Mouse (Mus musculus) cerebellum, adult 2 months (tissue): ENCODE results near the gene Svop. TPM values are rescaled to one million over a fixed set of nuclear protein-coding genes. Genes with fewer than 3 reads are reported as not detected.

ENCODE experiments used
- DNase-seq, 2 experiments: peaks; one replicate each; pipeline ENCODE4 v3.0.0; 2021
- H3K27ac ChIP-seq: fragments of 200-500 bp; 2 replicates; pipeline ENCODE4 v1.5.1; 2012; ENCODE audit warnings: low read length, control low read depth, inconsistent platforms; ENCODE audit not compliant: insufficient read depth
- H3K27me3 ChIP-seq: fragments of 200-500 bp; 2 replicates; pipeline ENCODE4 v1.6.1; 2012; ENCODE audit warnings: inconsistent platforms, mild to moderate bottlenecking, low read length, moderate library complexity; ENCODE audit not compliant: control insufficient read depth, insufficient read depth
- H3K4me1 ChIP-seq: fragments of 200-500 bp; 2 replicates; pipeline ENCODE4 v1.6.1; 2011; ENCODE audit warnings: low read length; ENCODE audit not compliant: control insufficient read depth, insufficient read depth
- H3K4me3 ChIP-seq: fragments of 200-500 bp; replicated peaks from 2 replicates; pipeline ENCODE3; 2011; ENCODE audit warnings: mild to moderate bottlenecking, low read depth, low read length, control low read depth; ENCODE audit not compliant: insufficient read depth
- CTCF ChIP-seq: fragments of 200-500 bp; IDR thresholded peaks from 2 replicates; pipeline ENCODE4 v1.5.1; 2011; ENCODE audit warnings: low read depth, mild to moderate bottlenecking, control low read depth, low read length, moderate library complexity, borderline replicate concordance; ENCODE audit not compliant: insufficient read depth
- POLR2A ChIP-seq: fragments of 200-500 bp; IDR thresholded peaks from 2 replicates; pipeline ENCODE4 v1.6.1; 2011; ENCODE audit warnings: low read length, control low read depth, borderline replicate concordance; ENCODE audit not compliant: insufficient read depth
- WGBS: fragments of 180-500 bp; shearing (Covaris S2); methylation state at CpG from one replicate; pipeline ENCODE4 v1.1.7; 2018; 5-methylcytosine and 5-hydroxymethylcytosine counted together
- polyA plus RNA-seq: library from polyadenylated mRNA; depleted of rRNA; stranded (reverse); fragments of >200 nt; gene quantifications from 2 replicates; pipeline ENCODE4 v1.2.3, GENCODE M21; 2012

The Svop gene
- polyA plus RNA-seq, 1 experiment, result 95.3 TPM

DNA sequence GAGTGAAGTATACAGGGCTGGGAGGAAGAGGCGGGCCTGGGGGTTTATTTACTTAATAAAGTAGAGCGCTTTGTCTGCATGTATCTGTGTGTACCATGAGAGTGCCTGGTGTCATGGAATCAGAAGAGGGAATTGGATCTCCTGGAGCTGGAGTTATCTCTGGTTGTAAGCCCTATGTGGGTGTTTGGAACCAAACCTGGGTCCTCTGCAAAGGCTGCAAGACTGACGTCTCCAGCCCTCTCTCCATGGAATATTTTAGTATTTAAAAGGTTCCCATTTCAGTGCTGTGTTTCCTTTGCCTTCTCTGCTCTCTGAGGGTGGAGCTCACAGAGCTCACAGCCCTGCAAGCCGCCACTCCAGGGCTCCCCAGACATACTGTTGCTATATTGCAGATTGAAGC is 28.4 kb upstream of the Svop start:
- no peak for DNase-seq
- Histone ChIP-seq H3K27me3 (no peaks in the 10 kb centered on the region), H3K4me3 (no peak overlapping the region), H3K27ac (no peak overlapping the region), H3K4me1 (no peaks in the 10 kb centered on the region; the same call in 1 of the 2 replicates)
- no peak for TF ChIP-seq CTCF
- TF ChIP-seq POLR2A, result no peak
- WGBS, result 90% methylated on average over 4 of the region's 4 CpGs

DNA sequence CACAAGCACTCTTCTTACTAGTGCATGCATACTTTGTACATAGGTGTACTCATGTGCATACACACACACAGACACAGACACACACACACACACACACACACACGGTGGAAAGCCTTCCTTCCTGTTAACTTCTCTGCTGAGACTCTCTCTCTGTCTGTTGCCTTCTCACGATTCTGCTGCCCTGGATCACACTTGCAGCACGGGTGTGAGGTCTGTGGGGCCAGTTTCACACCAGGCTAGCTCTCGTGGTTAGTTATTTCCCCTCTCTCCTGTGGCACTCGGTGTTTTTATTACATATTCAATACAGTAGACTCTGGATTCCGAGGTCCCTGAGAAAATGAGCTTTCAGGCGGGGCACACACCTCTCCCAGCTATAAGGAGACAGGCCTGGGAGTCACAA is 25.2 kb upstream of the Svop start:
- Histone ChIP-seq H3K27me3 (no peaks in the 10 kb centered on the region), H3K4me1 (no peaks in the 10 kb centered on the region; the same call in 1 of the 2 replicates), H3K27ac (no peak overlapping the region), H3K4me3 (no peak overlapping the region)
- no peak for TF ChIP-seq CTCF
- no peak for TF ChIP-seq POLR2A
- DNase-seq, result no peak
- 88% methylated on average over 7 of the region's 7 CpGs for WGBS

DNA sequence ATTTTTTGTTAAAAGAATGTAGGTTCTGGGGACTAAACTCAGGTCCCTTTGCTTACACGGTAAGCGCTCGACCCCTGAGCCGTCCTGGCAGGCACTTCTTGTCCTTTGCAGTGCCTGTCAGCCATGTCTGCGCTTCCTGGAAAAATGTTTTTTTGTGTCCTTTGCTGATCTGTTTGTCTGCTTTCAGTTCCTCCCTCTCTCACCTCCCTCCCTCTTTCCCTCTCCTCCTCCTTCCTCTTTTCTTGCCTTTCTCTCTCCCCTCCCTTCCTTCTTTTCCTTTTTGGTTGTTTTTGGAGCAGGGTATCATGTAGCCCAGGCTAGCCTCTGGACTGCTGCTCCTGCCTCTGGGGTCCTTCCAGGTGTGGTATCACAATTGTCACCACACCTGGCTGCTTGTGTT is 23.7 kb upstream of the Svop start:
- no peak overlapping the region for H3K27ac ChIP-seq
- no peak for DNase-seq
- H3K27me3 ChIP-seq, result no peaks in the 10 kb centered on the region
- H3K4me3 ChIP-seq, result no peak overlapping the region
- H3K4me1 ChIP-seq, result no peaks in the 10 kb centered on the region; the same call in 1 of the 2 replicates
- TF ChIP-seq CTCF, result no peak
- TF ChIP-seq POLR2A, result no peak
- 79% methylated on average over 5 of the region's 5 CpGs for WGBS

DNA sequence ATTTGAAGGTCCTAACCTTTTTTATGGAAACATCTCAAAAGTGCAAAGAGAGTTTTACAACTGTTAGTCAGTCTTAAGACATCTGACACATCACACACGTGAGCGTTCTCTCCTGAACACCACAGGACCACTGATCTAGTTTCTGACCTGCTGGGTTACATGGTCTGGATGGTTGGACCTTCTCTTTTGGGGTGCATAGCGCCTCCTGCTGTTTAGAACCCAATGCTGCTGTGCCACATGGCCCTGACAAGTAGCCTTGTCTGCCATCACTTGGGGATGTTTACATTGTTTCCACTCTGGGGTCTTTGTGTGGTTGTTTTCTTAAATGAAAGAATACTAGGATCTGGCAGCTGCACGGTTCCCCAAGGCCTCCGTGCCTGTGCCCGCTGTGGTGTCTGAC is 22.0 kb upstream of the Svop start:
- Histone ChIP-seq H3K4me1 (no peaks in the 10 kb centered on the region; the same call in 1 of the 2 replicates), H3K27me3 (no peaks in the 10 kb centered on the region), H3K27ac (no peak overlapping the region), H3K4me3 (no peak overlapping the region)
- no peak for TF ChIP-seq POLR2A
- peak; percentile 40; the same call in 1 of the 2 replicates for TF ChIP-seq CTCF
- WGBS, result 75% methylated on average over 6 of the region's 6 CpGs
- no peak for DNase-seq

DNA sequence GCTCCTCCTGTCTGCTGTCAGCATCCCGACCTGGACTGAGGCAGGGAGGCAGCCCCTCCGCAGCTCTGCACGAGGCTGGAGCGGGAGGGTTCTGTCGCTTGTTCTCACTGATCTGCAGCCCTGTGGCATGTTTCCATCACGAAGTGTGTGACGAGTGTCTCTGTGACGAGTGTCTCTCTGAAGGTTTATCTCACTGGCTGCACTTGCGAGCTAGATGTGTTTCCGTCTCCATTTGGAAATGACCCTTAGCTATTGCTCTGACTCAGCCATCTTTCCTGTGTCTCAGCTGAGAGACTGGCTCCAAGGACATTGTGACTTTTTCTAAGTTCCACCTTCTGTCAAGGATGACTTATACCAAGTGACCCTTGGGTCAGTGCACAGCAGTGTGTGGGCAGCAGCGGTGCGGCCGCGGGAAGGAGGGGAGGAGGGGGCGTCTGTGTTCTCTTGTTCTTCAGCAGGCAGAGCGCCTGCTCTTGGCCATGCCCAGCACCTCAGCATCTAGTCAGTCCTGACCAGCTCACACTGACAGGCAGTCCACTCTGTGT is 15.1 kb upstream of the Svop start:
- DNase-seq, result no peak
- TF ChIP-seq POLR2A (no peak), CTCF (no peak)
- Histone ChIP-seq H3K27ac (no peak overlapping the region), H3K4me3 (no peak overlapping the region), H3K27me3 (no peaks in the 10 kb centered on the region), H3K4me1 (peaks cover 30% of the 10 kb centered on the region)
- 89% methylated on average over 16 of the region's 16 CpGs for WGBS

DNA sequence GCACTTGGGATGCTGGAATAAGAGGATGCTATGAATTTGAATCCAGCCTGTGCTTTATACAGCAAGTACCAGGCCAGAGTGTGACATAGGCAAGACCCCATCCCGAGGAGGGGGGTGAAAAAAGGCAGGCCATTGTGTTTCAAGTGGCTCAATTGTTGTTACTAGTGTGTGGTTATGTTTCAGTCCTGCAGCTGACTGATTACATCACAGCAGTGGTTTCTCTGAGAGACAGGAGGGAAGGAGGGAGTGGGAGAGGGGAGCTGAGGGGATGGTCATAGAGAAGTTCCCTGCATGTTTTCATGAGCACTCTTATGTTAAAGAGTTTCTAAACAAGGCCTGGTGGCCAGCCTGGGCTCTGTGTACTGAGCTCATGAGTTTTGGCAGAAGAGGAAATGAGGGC is 11.4 kb upstream of the Svop start:
- Histone ChIP-seq H3K27ac (peak overlapping the region; percentile 64; the same call in 1 of the 2 replicates), H3K27me3 (no peaks in the 10 kb centered on the region), H3K4me3 (no peak overlapping the region), H3K4me1 (peaks cover 36% of the 10 kb centered on the region)
- no peak for TF ChIP-seq CTCF
- no peak for TF ChIP-seq POLR2A
- WGBS, result 64% methylated on average over 1 of the region's 1 CpGs
- no peak for DNase-seq

DNA sequence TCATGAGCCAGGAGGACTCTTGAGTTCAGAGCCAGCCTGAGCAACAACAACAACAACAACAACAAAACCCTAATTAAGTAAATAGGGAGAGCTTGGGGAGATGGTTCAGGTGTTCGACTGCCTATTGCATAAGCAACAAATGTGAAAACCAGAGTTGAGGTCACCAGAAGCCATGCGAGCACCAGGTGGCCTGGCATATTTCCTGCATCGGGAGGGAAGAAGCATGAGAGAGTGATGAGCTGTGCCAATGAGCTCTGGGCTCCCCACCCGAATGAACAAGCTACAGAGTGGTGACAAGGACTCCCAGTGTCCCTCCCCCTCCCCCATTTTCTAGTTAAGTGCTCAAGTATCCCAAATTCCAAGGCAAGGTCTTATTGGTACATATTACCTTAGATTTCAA is 10.5 kb upstream of the Svop start:
- peak overlapping the region; percentile 21 for H3K4me3 ChIP-seq
- H3K27ac ChIP-seq, result no peak overlapping the region
- H3K4me1 ChIP-seq, result peaks cover 36% of the 10 kb centered on the region
- peak; percentile 44 to 62 for DNase-seq
- TF ChIP-seq CTCF, result no peak
- no peaks in the 10 kb centered on the region for H3K27me3 ChIP-seq
- 18% methylated on average over 4 of the region's 4 CpGs for WGBS

DNA sequence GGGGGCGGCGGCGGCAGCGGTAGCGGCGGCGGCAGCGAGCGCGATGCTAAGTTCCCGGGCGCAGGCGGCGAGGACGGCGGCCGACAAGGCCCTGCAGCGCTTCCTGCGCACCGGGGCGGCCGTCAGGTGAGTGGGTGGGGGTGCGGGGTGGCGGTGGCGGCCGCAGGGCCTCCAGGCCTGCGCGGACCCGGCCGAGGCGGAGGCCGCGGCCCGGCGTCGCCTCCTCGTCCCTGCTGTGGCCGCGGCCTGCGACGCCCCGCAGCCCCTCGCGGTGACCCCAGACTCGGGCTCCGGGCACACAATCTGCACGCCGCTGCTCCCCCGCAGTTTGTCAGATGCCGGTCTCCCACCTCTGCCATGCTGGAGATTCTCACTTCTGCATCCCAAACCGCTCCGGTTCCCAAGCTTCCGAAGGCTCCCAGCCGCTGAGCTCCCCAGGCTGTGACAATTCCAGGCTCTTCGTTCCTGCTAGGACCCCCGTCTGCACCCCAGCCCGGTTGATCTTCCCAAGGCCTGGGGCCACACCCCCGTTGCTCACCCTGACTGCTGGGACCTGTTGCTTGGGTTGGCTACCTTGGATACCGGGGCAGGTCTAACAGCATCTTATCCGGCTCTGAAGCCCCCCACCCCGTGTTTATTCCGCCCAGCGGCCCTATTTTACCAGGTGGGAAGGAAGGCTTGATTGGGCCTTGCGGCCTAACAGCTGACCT is 9.2 kb upstream of the Svop start:
- DNase-seq, result no peak
- Histone ChIP-seq H3K27ac (peak overlapping the region; percentile 13; the same call in 1 of the 2 replicates), H3K4me1 (peaks cover 24% of the 10 kb centered on the region), H3K27me3 (no peaks in the 10 kb centered on the region), H3K4me3 (peak overlapping the region; percentile 64)
- TF ChIP-seq CTCF (no peak), POLR2A (no peak)
- WGBS, result 3% methylated on average over 47 of the region's 64 CpGs
